Mouse (Mus musculus): ENCODE measurements around the gene Gpr107.

DNA sequence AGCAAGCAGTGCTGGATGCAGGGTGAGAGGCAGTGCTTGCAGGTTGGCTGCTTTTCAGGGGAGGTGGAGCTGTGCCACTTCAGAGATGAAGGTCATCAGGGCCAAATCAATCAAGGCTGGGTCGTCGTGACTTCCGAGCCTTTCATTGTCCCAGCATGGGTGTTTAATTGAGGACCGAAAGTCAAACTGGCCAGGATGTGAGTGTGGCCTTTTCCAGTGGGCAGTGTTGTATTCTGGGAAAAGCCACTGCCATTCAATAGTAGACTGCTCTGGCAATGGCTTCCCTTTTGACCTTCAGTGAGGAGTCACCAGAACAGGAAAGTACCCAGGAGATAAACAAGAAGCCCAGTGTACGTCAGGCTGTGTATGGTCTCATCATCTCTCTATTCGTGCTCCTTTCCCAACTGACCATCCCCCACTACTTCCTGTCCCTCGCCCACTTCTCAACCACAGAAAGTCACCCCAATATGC lies 28.0 kb downstream of the Gpr107 start:
- TF ChIP-seq EP300 (IDR thresholded peaks at IDR 0.05; ENCODE audit: low read depth), result no peak
- no peak for TF ChIP-seq CTCF (IDR thresholded peaks at IDR 0.05; ENCODE audit: low read depth)

Data from liver, postnatal 0 days (tissue).